Mouse (Mus musculus) small intestine, adult 2 months (tissue): ENCODE measurements around the gene Prkaca.

ENCODE experiments used
- CTCF ChIP-seq: fragments of 200-500 bp; IDR thresholded peaks from 2 replicates; pipeline ENCODE4 v1.5.1; 2012; ENCODE audit warnings: low read depth, mild to moderate bottlenecking, control low read depth, inconsistent platforms, low read length, moderate library complexity, mixed read lengths; ENCODE audit not compliant: insufficient replicate concordance, insufficient read length; ENCODE audit errors: extremely low read depth
- POLR2A ChIP-seq: fragments of 200-500 bp; IDR thresholded peaks from 2 replicates; pipeline ENCODE4 v1.6.1; 2012; ENCODE audit warnings: low read depth, mild to moderate bottlenecking, control low read depth, inconsistent platforms, low read length, moderate library complexity

GRCm38 (mm10) chr8:84002957-84003611 is 30.3 kb downstream of the Prkaca start:
- TF ChIP-seq CTCF, result no peak
- no peak for TF ChIP-seq POLR2A
